Mouse (Mus musculus): ENCODE measurements around the gene Spag9. TPM values are rescaled to one million over a fixed set of nuclear protein-coding genes. Genes with fewer than 3 reads are reported as not detected.

Spag9 gene
- polyA plus RNA-seq, 2 experiments from 2014 or later: 14.9 to 20.3 TPM

- no peak for ATAC-seq
Observed at GRCm38 (mm10) chr11:94159066-94159880, 163.4 kb downstream of the Spag9 start.

GRCm38 (mm10) chr11:94159911-94160415, 164.1 kb downstream of the Spag9 start:
- no peak for ATAC-seq

GRCm38 (mm10) chr11:94160443-94161266, 164.8 kb downstream of the Spag9 start:
- peak; percentile 53 for ATAC-seq

GRCm38 (mm10) chr11:94161267-94161646, 165.4 kb downstream of the Spag9 start:
- ATAC-seq: no peak

- no peak for ATAC-seq
Observed at GRCm38 (mm10) chr11:94161867-94162581, 166.1 kb downstream of the Spag9 start.

- no peak for ATAC-seq
Observed at GRCm38 (mm10) chr11:94163005-94163767, 167.3 kb downstream of the Spag9 start.

GRCm38 (mm10) chr11:94165745-94166144, 169.9 kb downstream of the Spag9 start:
- no peak for ATAC-seq

GRCm38 (mm10) chr11:94168238-94168637, 172.3 kb downstream of the Spag9 start:
- no peak for ATAC-seq

- ATAC-seq: peak; percentile 20
Observed at GRCm38 (mm10) chr11:94169596-94169995, 173.7 kb downstream of the Spag9 start.

GRCm38 (mm10) chr11:94171691-94172090, 175.8 kb downstream of the Spag9 start:
- no peak for ATAC-seq

- no peak for ATAC-seq
Observed at GRCm38 (mm10) chr11:94172186-94172585, 176.3 kb downstream of the Spag9 start.

GRCm38 (mm10) chr11:94173726-94174146, 177.8 kb downstream of the Spag9 start:
- no peak for ATAC-seq

GRCm38 (mm10) chr11:94175288-94175687, 179.4 kb downstream of the Spag9 start:
- ATAC-seq: no peak

Other genes starting within 250 kb of the Spag9 start
- 10 to 100 TPM; 10.7 to 17.6 TPM for gene Utp18, start 110.3 kb upstream of the Spag9 start, polyA plus RNA-seq (2017; shearing (Covaris generic))
- 10 to 100 TPM; 30.9 to 38.9 TPM for gene Mbtd1, start 110.2 kb upstream of the Spag9 start, polyA plus RNA-seq (2017; shearing (Covaris generic))
- 100 to 1,000 TPM; 116 to 398 TPM for gene Nme2, start 39.8 kb upstream of the Spag9 start, polyA plus RNA-seq (2017; shearing (Covaris generic))
- 100 to 1,000 TPM in 1 of 2 experiments, 10 to 100 TPM in 1; 26.7 to 265 TPM for gene Gm20390, start 27.8 kb upstream of the Spag9 start, polyA plus RNA-seq (2017; shearing (Covaris generic))
- gene Nme1, start 27.6 kb upstream of the Spag9 start, polyA plus RNA-seq (2017; shearing (Covaris generic)): 100 to 1,000 TPM; 119 to 260 TPM
- 1 to 10 TPM; 4.7 to 8.9 TPM for gene Tob1, start 215.4 kb downstream of the Spag9 start, polyA plus RNA-seq (2017; shearing (Covaris generic))
- gene Wfikkn2, start 249.9 kb downstream of the Spag9 start, polyA plus RNA-seq (2017; shearing (Covaris generic)): 1 to 10 TPM in 1 of 2 experiments, under 1 TPM in 1; 0.86 to 2.4 TPM

Data from CD4-positive, CD25-positive, alpha-beta regulatory T cell, adult 4 months (primary cell).